Mouse (Mus musculus) ES-Bruce4 (cell line): ENCODE measurements around the gene Fam155a.

ENCODE experiments used
- CTCF ChIP-seq: IDR thresholded peaks from one replicate; pipeline ENCODE4 v1.8.1; 2011; ENCODE audit warnings: low read depth, low read length
- EP300 ChIP-seq: IDR thresholded peaks from 2 replicates; pipeline ENCODE4 v1.6.1; 2011; ENCODE audit warnings: low read depth, low read length; ENCODE audit not compliant: insufficient read depth
- POLR2A ChIP-seq: IDR thresholded peaks from one replicate; pipeline ENCODE4 v1.8.1; 2011; ENCODE audit warnings: low read length; ENCODE audit not compliant: insufficient read depth

DNA sequence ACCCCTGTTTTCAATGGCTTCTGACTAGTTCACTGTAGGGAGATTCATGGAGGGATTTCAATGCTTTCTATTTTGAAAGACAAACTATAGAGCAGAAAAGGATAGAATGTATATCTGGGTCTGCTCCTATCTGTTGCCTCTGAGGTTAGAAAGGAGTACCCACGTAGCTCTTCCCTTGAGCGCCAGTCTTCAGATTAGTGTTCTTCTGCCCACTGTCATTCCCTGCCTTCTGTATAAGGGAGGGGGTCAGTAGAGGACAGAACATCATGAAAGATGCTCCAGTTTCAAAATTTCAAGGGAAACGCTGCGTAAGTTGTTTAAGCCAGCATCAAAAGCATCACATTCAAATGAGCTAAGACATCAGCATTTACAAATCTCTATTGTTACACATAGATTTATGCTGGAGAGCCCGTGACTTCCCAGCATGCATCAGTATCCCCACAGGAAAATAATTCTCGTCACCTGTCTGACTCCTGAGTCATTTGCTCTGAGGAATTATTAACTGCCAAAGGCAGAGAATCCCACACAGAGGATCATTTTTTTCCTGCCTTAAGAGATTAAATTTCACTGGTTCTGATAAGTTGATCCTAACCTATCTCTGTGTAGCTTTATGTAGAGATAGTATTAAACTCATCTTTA, 223.9 kb downstream of the Fam155a start:
- no peak for TF ChIP-seq CTCF
- TF ChIP-seq POLR2A, result no peak
- no peak for TF ChIP-seq EP300
